Mouse (Mus musculus) forebrain, embryonic 15.5 days (tissue): ENCODE data around the gene Snx21. TPM values are rescaled to one million over a fixed set of nuclear protein-coding genes. Genes with fewer than 3 reads are reported as not detected.
"Not testable (repeated sequence)": the region's sequence is repeated elsewhere in the genome, so short reads cannot be mapped to it uniquely, and the experiment has no call there.

Experiments used
- ATAC-seq: fragments of 200-750 bp; cut with Nextera tagmentation; replicated peaks from 2 replicates; pipeline ENCODE4 v1.8.0; 2017; ENCODE audit warnings: mild to moderate bottlenecking, moderate TSS enrichment, moderate library complexity
- H3K27ac ChIP-seq: fragments of 300-500 bp; sonication (generic); replicated peaks from 2 replicates; pipeline ENCODE4 v1.5.1; 2015; ENCODE audit warnings: mild to moderate bottlenecking, inconsistent platforms
- H3K27me3 ChIP-seq: fragments of 300-500 bp; sonication (generic); 2 replicates; pipeline ENCODE4 v1.6.1; 2015; ENCODE audit warnings: inconsistent platforms
- H3K36me3 ChIP-seq: fragments of 300-500 bp; sonication (generic); 2 replicates; pipeline ENCODE4 v1.6.1; 2015; ENCODE audit warnings: mild to moderate bottlenecking, inconsistent platforms
- H3K4me1 ChIP-seq: fragments of 300-500 bp; sonication (generic); 2 replicates; pipeline ENCODE4 v1.6.1; 2015; ENCODE audit warnings: inconsistent platforms
- H3K4me2 ChIP-seq: fragments of 300-500 bp; sonication (generic); replicated peaks from 2 replicates; pipeline ENCODE4 v1.6.1; 2015; ENCODE audit warnings: mild to moderate bottlenecking, inconsistent platforms
- H3K4me3 ChIP-seq: fragments of 300-500 bp; sonication (generic); 2 replicates; pipeline ENCODE4 v1.5.1; 2015; ENCODE audit warnings: mild to moderate bottlenecking, inconsistent platforms
- H3K9ac ChIP-seq: fragments of 300-500 bp; sonication (generic); replicated peaks from 2 replicates; pipeline ENCODE4 v1.6.1; 2015; ENCODE audit warnings: mild to moderate bottlenecking, inconsistent platforms
- H3K9me3 ChIP-seq: fragments of 300-500 bp; sonication (generic); 2 replicates; pipeline ENCODE4 v1.6.1; 2016; ENCODE audit warnings: inconsistent platforms
- WGBS: fragments of 180-500 bp; shearing (Covaris S2); methylation state at CpG from one replicate; pipeline ENCODE4 v1.1.7; 2015; ENCODE audit warnings: mixed read lengths; 5-methylcytosine and 5-hydroxymethylcytosine counted together
- polyA plus RNA-seq: library from polyadenylated mRNA; unstranded; fragments of >200 nt; fragmentation: Nextera tagmentation; extraction: Ambion mirVana; gene quantifications from 2 replicates; pipeline ENCODE4 v1.2.1, GENCODE M21; 2015

Snx21 gene
- polyA plus RNA-seq, 1 experiment from 2014 or later: 29.8 TPM

DNA sequence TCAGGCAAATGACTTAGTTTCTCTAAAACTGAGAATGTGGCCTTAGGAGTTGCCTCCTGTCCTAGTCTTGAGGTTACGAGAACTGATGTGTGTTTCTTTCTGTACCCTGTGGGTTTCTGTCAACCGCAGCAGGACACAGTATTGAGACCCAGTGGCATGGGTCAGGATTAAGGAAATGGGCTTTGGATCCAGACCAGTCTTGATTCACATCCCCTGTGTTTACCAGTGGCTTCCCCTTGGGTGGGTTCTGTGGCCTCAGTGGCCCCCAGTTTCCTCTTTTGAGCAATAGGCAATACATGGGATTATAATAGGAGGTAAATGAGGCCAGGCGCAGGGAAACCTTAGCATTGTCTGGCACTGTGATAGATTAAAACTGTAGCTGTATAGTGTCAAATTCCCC, 1.4 kb downstream of the Snx21 start:
- H3K4me1 ChIP-seq: peaks cover 19% of the 10 kb centered on the region
- no peaks in the 10 kb centered on the region for H3K27me3 ChIP-seq
- H3K9ac ChIP-seq: no peak overlapping the region
- no peaks in the 10 kb centered on the region for H3K9me3 ChIP-seq
- H3K4me2 ChIP-seq: peak overlapping the region; percentile 70
- H3K4me3 ChIP-seq: no peak overlapping the region
- 94% methylated on average over 3 of the region's 3 CpGs for WGBS
- ATAC-seq: no peak
- peaks cover 15% of the 10 kb centered on the region for H3K36me3 ChIP-seq
- no peak overlapping the region for H3K27ac ChIP-seq

DNA sequence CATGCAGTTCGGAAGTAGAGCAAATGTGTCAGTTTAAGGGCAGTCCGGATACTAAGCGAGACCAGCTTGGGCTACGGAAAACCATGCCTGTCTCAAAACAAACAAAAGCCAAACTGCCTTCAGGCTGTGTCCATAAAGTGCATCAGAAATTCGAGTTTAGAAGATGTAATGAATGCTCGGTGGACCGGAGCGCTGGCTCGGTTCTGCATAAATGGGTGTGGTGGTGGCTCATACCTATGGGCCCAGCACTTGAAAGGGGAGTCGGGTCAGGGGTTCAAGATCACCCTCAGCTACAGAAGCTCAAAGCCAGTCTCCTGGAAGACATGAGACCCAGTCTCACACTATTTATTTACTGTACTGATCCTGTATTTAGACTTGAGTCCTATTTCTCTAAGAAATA, 2.2 kb downstream of the Snx21 start:
- Histone ChIP-seq H3K4me2 (no peak overlapping the region), H3K27ac (no peak overlapping the region), H3K9me3 (no peaks in the 10 kb centered on the region), H3K4me3 (no peak overlapping the region), H3K9ac (no peak overlapping the region), H3K4me1 (peaks cover 19% of the 10 kb centered on the region), H3K27me3 (no peaks in the 10 kb centered on the region), H3K36me3 (peaks cover 23% of the 10 kb centered on the region)
- ATAC-seq: no peak
- WGBS: 87% methylated on average over 10 of the region's 10 CpGs

DNA sequence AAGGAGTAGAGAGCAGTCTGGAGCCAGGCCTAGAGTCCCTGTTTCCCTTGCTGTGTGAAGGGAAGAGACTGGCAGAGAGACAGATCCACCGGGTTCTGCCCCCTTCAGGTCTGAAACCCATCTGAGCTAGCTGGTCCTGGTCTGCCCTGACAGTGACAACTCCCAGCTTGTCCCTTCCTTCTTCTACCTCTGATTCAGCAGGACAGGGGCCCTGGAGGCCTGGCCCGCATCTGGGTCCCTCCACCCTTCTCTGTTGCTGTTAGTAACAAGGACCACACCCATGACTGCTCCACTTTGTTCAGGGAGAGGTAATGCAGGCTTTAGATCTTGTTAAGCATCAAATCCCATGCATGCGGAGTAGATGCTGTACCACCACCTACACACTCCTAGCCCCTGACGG, 2.8 kb downstream of the Snx21 start:
- ATAC-seq: no peak
- peaks cover 26% of the 10 kb centered on the region for H3K36me3 ChIP-seq
- H3K4me2 ChIP-seq: no peak overlapping the region
- H3K27ac ChIP-seq: no peak overlapping the region
- H3K4me3 ChIP-seq: no peak overlapping the region
- H3K9me3 ChIP-seq: no peaks in the 10 kb centered on the region
- WGBS: 84% methylated on average over 4 of the region's 4 CpGs
- peaks cover 19% of the 10 kb centered on the region for H3K4me1 ChIP-seq
- no peaks in the 10 kb centered on the region for H3K27me3 ChIP-seq
- H3K9ac ChIP-seq: no peak overlapping the region

DNA sequence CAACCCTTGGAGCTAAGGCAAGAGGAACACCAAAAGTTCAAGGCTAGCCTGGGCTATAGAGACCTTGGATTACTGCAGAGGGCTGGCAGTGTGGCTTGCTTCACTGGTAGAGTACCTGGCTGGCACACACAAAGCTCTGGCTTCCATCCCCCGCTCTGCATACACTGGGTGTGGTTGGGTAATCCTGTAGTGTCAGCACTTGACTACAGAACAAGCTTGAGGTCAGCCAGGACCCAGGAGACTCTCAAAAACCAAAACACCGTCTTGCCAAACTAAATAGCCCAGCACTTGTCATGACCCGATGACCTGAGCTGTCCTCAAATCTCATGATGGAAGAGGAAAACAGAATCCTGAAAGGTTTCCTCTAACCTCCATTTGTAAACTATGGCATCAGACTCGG, 4.8 kb downstream of the Snx21 start:
- peaks cover 33% of the 10 kb centered on the region for H3K36me3 ChIP-seq
- no peak for ATAC-seq
- H3K9me3 ChIP-seq: no peaks in the 10 kb centered on the region
- no peak overlapping the region for H3K9ac ChIP-seq
- H3K27me3 ChIP-seq: no peaks in the 10 kb centered on the region
- 86% methylated on average over 4 of the region's 4 CpGs for WGBS
- no peak overlapping the region for H3K4me3 ChIP-seq
- H3K4me2 ChIP-seq: no peak overlapping the region
- H3K27ac ChIP-seq: no peak overlapping the region
- H3K4me1 ChIP-seq: peaks cover 11% of the 10 kb centered on the region

DNA sequence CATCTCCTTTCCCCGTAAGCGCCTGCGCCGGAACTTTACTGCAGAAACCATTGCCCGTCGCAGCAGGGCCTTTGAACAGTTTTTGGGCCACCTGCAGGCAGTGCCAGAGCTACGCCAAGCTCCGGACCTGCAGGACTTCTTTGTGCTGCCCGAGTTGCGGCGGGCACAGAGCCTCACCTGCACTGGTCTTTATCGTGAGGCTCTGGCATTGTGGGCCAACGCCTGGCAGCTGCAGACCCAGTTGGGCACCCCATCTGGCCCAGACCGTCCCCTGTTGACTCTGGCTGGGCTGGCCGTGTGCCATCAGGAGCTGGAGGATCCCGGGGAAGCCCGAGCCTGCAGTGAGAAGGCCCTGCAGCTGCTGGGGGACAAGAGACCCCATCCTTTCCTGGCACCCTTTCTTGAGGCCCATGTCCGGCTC, 6.2 kb downstream of the Snx21 start:
- 90% methylated on average over 18 of the region's 18 CpGs for WGBS
- Histone ChIP-seq H3K4me1 (peaks cover 4% of the 10 kb centered on the region), H3K4me3 (no peak overlapping the region), H3K4me2 (no peak overlapping the region), H3K9ac (no peak overlapping the region), H3K36me3 (peaks cover 41% of the 10 kb centered on the region), H3K27ac (no peak overlapping the region), H3K27me3 (no peaks in the 10 kb centered on the region), H3K9me3 (no peaks in the 10 kb centered on the region)
- no peak for ATAC-seq

DNA sequence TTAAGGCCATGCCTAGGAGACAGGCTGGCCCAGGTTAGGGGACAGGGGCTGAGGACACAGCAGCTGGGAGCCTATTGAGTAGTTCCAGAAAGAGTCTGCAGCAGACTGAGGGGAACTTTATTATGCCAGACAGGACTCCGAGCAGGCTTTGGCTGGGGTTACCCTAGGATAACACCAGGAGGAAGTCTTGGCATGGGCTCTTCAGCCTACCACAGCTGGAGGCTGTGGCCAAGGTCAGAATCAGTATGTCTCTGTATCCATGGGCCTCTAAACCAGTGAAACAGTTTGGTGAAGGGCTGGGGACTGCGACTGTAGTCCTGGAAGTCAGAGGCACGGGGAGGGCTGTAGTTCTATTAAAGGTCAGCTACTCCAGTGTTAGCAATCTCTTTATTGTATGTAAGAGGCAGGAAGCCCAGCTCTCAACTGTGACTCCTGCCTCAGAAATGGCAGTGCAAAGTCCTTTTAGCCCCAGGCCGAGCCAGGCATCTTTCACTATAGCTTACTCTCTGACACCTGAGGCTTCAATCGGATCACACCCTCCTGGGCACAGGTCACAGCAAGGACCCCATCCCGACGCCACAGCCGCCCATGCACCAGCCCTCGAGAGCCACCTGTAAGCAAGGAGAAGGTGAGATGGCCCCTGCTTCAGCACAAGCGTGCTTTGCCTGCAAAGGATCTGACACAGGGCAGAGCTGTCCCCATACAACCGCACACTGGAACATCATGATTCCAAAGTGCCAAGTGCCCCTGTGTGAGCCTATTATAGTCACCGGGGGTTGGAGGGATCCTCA, 7.0 kb downstream of the Snx21 start:
- Histone ChIP-seq H3K9ac (no peak overlapping the region), H3K9me3 (no peaks in the 10 kb centered on the region), H3K27ac (no peak overlapping the region), H3K4me1 (no peaks in the 10 kb centered on the region), H3K36me3 (peaks cover 44% of the 10 kb centered on the region), H3K27me3 (no peaks in the 10 kb centered on the region), H3K4me3 (no peak overlapping the region), H3K4me2 (no peak overlapping the region)
- 94% methylated on average over 12 of the region's 12 CpGs for WGBS
- no peak for ATAC-seq

DNA sequence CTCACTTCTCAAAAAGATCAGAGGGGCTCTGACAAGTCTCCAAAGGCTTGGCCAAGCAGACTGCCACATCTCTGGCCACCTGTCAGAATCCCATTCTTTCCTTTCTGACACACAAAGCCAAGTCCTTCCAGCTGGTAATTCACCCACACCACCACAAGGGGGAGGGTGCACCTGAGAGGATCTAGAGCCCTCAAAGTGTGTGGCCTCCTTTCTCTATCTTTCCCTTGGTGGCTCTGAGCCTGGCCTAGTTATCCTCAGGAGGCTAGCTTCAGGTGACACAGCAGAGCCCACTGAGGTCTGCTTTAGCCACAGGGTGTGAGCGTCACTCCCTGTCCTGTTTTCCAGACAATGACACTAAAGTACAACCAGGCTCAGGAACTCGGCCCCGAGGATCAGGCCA, 7.6 kb downstream of the Snx21 start:
- Histone ChIP-seq H3K4me1 (no peaks in the 10 kb centered on the region), H3K9ac (no peak overlapping the region), H3K9me3 (no peaks in the 10 kb centered on the region), H3K36me3 (peaks cover 48% of the 10 kb centered on the region), H3K27ac (no peak overlapping the region), H3K4me3 (no peak overlapping the region), H3K27me3 (no peaks in the 10 kb centered on the region), H3K4me2 (no peak overlapping the region)
- ATAC-seq: no peak
- 89% methylated on average over 3 of the region's 3 CpGs for WGBS

DNA sequence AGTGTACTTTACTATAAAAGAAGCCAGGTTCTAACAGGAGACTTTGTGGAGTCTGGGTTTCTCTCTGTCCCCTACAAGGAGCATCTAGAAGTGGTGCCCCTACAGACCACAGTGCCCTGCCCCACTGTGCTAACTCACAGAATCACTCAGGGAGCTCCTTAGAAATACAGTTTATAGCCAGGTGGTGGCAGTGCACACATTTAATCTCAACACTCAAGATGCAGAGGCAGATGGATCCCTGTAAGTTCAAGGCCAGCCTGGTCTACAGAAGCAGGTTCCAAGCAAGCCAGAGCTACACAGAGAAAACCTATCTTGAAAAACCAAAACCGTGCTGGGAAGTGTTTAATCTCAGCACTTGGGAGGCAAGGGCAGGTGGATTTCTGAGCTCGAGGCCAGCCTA, 8.1 kb downstream of the Snx21 start:
- 96% methylated on average over 2 of the region's 2 CpGs for WGBS
- no peak for ATAC-seq
- H3K4me1 ChIP-seq: no peaks in the 10 kb centered on the region
- no peaks in the 10 kb centered on the region for H3K9me3 ChIP-seq
- no peak overlapping the region for H3K4me2 ChIP-seq
- no peak overlapping the region for H3K4me3 ChIP-seq
- H3K27ac ChIP-seq: no peak overlapping the region
- H3K27me3 ChIP-seq: no peaks in the 10 kb centered on the region
- H3K36me3 ChIP-seq: peaks cover 51% of the 10 kb centered on the region
- H3K9ac ChIP-seq: no peak overlapping the region

DNA sequence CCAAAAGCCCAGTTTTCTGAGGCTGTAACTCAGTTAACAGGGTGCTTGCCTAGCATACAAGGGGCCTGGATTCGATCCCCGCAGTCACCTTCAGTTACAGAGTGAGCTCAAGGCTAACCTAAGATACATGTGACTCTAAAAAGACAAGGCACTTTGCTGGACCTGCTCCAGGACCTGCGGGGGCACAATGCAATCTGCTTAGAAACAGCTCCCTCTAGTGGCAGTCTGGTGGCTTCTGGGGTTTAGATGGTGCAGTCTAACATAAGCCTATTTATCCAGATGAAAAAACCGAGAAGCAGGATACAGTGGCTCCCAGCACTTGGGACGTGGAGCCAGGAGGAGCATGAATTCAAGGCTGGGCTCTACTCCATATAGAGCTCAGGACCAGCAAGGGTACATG, 8.7 kb downstream of the Snx21 start:
- Histone ChIP-seq H3K4me1 (no peaks in the 10 kb centered on the region), H3K36me3 (peaks cover 51% of the 10 kb centered on the region), H3K4me2 (no peak overlapping the region), H3K9ac (no peak overlapping the region), H3K27ac (no peak overlapping the region), H3K9me3 (no peaks in the 10 kb centered on the region), H3K4me3 (no peak overlapping the region), H3K27me3 (no peaks in the 10 kb centered on the region)
- ATAC-seq: peak; percentile 65
- 27% methylated on average over 5 of the region's 5 CpGs for WGBS

DNA sequence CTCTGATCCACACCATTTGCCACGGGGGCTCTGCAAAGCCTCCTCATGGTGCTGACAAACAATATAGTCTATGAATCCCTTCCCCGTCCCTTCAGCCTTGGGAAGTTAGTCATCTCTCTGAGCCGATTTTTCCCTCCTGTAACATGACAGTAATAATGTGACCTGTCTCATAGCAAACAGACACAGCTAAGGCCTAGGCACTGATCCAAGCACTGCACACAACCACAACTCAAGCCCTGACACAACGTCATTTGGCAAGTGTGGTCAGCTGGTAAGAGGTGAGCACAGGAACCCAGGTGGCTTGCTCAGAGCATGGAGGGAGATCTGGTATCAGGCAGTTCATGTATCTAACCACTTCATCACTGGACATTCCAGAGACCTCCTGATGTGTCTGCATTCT, 10.2 kb downstream of the Snx21 start:
- H3K36me3 ChIP-seq: peaks cover 51% of the 10 kb centered on the region
- no peak for ATAC-seq
- no peak overlapping the region for H3K9ac ChIP-seq
- H3K27ac ChIP-seq: no peak overlapping the region
- no peaks in the 10 kb centered on the region for H3K4me1 ChIP-seq
- no peak overlapping the region for H3K4me3 ChIP-seq
- no peaks in the 10 kb centered on the region for H3K9me3 ChIP-seq
- H3K27me3 ChIP-seq: no peaks in the 10 kb centered on the region
- H3K4me2 ChIP-seq: no peak overlapping the region
- WGBS: 89% methylated on average over 4 of the region's 4 CpGs

DNA sequence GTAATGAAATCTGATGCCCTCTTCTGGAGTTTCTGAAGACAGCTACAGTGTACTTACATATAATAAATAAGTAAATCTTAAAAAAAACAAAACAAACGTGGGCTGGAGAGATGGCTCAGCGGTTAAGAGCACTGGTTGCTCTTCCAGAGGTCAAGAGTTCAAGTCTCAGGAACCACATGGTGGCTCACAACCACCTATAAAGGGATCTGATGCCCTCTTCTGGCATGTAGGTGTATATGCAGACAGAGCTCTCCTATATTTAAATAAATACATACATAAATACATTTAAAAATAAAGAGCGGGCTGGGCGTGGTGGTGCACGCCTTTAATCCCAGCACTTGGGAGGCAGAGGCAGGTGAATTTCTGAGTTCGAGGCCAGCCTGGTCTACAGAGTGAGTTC, 12.9 kb downstream of the Snx21 start:
- H3K27ac ChIP-seq, H3K9ac ChIP-seq, H3K4me2 ChIP-seq, ATAC-seq, H3K9me3 ChIP-seq, H3K4me1 ChIP-seq, H3K27me3 ChIP-seq, H3K4me3 ChIP-seq: not testable (repeated sequence)
- H3K36me3 ChIP-seq: peaks cover 37% of the 10 kb centered on the region
- WGBS: 86% methylated on average over 6 of the region's 6 CpGs

DNA sequence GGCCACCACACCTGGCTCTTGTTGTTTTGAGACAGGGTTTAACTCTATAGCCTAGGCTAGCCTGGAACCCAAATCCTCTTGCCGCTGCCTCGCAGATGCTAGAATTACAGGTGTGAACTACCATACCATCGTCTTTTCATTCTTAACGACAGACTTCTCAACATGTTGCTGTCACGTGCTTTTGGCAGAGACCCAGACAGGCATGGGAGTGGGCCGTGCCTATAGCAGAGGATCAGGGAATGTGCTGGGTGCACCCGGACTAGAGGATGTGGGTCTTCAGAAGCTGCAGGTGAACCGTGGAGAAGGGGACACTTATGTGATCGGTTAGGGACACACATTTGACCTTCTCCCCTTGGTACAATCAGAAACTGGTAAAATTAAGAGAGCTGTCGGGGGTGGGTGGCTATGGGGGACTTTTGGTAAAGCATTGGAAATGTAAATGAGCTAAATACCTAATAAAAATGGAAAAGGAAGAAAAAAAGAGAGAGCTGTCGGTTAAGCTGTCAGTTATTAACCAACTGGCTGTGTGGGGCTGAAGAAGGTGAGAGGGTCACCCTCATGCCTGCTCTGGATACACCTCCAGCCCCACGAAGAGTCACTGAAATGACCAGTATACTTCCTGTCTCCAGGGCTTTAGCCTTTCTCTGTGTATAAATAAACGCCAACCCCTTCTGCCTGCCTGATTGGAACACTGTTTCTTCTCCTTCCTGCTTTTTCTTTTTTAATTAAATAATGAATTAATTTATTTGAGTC, 14.8 kb downstream of the Snx21 start:
- 89% methylated on average over 13 of the region's 13 CpGs for WGBS
- ATAC-seq: no peak
- Histone ChIP-seq H3K9ac (no peak overlapping the region), H3K27me3 (no peaks in the 10 kb centered on the region), H3K9me3 (no peaks in the 10 kb centered on the region), H3K4me1 (peaks cover 15% of the 10 kb centered on the region), H3K36me3 (peaks cover 32% of the 10 kb centered on the region), H3K27ac (no peak overlapping the region), H3K4me2 (no peak overlapping the region), H3K4me3 (no peak overlapping the region)
